Mouse (Mus musculus): ENCODE results near the gene Lrrc40. TPM values are rescaled to one million over a fixed set of nuclear protein-coding genes. Genes with fewer than 3 reads are reported as not detected.
"Not testable (repeated sequence)": the region's sequence is repeated elsewhere in the genome, so short reads cannot be mapped to it uniquely, and the experiment has no call there.

The Lrrc40 gene
- total RNA-seq, 2 experiments from 2014 or later: 26.2 to 29.1 TPM

- DNase-seq (ENCODE audit: low spot score in 2 of 2): no peak
Measured at GRCm38 (mm10) chr3:158077380-158077772, 40.9 kb downstream of the Lrrc40 start.

DNA sequence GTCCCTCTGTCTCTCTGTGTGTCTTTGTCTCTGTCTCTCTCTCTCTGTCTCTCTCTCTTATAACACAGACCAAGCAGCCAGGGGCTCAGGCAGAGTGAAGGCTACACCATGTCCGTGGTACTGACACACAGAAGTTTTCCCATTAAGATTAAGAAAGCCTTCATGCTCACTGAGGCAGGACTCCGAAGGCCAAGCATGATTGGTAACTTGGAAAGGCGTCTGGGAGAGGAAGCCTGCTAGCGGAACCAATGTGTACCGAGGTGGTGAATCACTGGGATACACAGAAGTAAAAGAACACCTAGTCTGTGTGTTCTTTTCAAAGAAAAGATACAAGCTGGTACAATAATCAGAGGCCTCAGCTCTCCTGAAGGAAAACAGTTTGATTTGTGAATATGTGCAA lies 41.4 kb downstream of the Lrrc40 start:
- DNase-seq (ENCODE audit: low spot score in 2 of 2): no peak

GRCm38 (mm10) chr3:158091601-158092000 lies 55.1 kb downstream of the Lrrc40 start:
- peak; percentile 45 to 77 for DNase-seq (ENCODE audit: low spot score in 2 of 2)

GRCm38 (mm10) chr3:158093919-158094318 lies 57.5 kb downstream of the Lrrc40 start:
- no peak for DNase-seq (ENCODE audit: low spot score in 2 of 2)

DNA sequence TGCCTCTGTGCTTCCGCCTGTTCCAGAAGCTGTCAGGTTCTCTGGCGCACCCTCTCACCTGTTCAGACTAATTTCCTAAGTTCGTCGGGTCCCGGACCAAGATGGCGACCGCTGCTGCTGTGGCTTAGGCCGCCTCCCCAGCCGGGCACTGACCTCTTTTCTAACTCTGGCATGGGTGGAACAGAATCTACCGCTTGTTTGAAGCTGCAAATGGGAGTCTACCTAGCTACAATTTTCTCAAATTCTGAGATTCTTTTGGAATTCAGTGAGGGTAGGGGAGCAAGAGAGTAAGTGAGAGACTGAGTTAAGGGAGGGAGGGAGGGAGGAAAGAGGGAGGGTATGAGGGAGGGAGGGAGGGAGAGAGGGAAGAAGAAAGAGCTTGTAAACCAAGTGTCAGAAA lies 65.6 kb downstream of the Lrrc40 start:
- not testable (repeated sequence) for DNase-seq (ENCODE audit: low spot score in 2 of 2)

- DNase-seq (ENCODE audit: low spot score in 2 of 2): not testable (repeated sequence)
Measured at GRCm38 (mm10) chr3:158102530-158102929, 66.1 kb downstream of the Lrrc40 start.

- no peak for DNase-seq (ENCODE audit: low spot score in 2 of 2)
Measured at GRCm38 (mm10) chr3:158103467-158103866, 67.0 kb downstream of the Lrrc40 start.

DNA sequence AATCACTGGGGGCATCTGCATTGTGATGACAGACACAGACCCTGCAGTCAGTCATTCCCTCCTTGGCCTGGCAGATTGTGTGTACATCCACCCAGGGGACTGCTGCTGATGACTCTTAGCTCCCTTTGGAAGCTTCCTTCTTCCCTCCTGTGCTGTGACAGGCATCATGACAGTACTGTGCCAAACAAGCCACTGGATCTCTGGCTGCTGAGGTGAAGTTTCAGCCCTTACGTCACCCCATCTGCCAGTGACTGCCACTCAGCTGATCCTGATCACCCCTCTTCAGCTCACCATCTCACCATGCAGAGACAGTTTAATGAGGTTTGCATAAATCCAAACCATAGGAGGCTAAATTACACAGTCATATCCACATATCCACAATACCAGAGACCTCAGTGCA lies 68.8 kb downstream of the Lrrc40 start:
- DNase-seq (ENCODE audit: low spot score in 2 of 2): no peak

Other genes starting within 250 kb of the Lrrc40 start
- gene Cth, start 111.6 kb upstream of the Lrrc40 start, total RNA-seq (2021): 10 to 100 TPM in 1 of 2 experiments, 1 to 10 TPM in 1; 8.8 to 10.3 TPM
- 100 to 1,000 TPM; 117 to 120 TPM for gene Ankrd13c, start 89.4 kb upstream of the Lrrc40 start, total RNA-seq (2021)
- 100 to 1,000 TPM; 157 to 191 TPM for gene Srsf11, start within 50 bp of the Lrrc40 start, total RNA-seq (2021)

Data from layer of hippocampus, postnatal 14 days (tissue).